Mouse (Mus musculus): ENCODE measurements around the gene Cttnbp2nl. TPM values are rescaled to one million over a fixed set of nuclear protein-coding genes. Genes with fewer than 3 reads are reported as not detected.

Cttnbp2nl gene
- polyA plus RNA-seq, 1 experiment from 2014 or later: 60.9 TPM

DNA sequence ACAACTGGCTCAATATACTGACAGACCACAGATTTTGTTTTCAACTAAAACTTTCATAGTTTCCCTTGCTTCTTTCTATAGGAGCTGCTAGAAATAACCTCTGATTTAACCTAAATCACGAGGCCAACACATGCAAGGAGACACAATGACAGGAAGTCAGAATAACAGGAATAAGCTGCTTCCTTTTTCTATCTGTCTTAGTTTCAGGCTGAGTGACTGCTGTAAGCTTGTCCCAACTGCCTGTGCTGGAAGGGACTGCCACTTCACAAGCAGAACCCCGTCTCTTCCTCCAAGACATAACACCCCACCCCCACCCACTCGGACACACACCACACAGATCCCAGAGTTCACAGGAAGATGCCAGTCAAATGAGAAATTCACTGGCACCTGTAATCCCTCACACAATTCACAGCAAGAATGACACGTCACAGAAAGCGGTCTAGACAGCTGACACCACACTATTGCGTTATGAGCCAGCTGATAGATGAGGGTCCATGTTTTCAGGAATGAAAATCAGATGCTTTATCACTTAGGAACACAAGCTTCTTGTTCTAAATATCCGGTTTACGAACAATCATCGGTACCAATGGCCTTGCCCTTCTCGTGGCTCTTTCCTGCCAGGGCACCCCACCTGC, 29.5 kb downstream of the Cttnbp2nl start:
- H3K27ac ChIP-seq: 0 out of 2 replicates have a peak overlapping the region, but pooled peaks have one; percentile 9
- peaks cover 4% of the 10 kb centered on the region; the same call in 1 of the 2 replicates for H3K36me3 ChIP-seq (replicated peaks)
- 86% methylated on average over 10 of the region's 10 CpGs for WGBS
- no peaks in the 10 kb centered on the region for H3K9me3 ChIP-seq
- no peaks in the 10 kb centered on the region for H3K27me3 ChIP-seq (replicated peaks)
- no peak for ATAC-seq (replicated peaks)
- no peaks in the 10 kb centered on the region for H3K4me1 ChIP-seq
- H3K9ac ChIP-seq: no peak overlapping the region
- H3K4me3 ChIP-seq: no peak overlapping the region
- no peak overlapping the region for H3K4me2 ChIP-seq

DNA sequence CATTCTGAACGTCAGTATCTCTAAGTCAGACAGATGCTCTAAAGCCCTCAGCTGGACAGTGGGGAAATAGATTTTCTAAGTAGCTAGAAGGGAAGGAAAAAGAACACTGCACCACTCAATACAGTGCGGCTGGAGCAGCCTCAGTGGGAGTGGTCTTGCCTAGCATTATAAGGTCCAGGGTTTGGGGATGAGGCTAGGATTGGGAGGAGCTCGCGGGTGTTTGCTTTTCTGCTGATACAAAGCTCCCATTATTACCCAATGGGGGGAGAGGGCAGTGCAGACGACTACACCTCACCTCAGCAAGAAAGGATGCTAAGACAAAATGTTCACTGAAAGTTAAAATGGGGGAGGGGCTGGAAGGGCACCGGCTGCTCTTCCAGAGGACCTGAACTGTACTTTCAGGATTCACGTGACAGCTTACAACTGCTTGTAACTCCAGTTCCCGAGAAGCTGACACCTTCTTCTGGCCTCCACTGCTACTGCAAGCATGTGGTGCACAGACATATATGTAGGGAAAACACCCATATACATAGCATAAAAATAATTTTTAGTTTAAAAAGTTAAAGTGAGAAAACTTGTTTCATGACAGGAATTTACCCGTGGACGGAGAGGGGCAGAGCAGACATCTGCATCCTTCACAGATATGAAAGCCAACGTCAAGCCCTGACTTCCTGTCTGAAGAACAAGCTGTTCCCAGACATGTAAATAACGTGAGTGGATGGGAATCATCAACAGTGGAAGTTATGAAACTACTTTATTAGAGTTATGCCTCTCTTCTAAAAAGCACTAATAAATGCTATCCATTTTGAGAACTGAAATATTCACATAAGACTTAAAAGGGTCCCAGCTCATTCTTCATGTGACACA, 32.9 kb downstream of the Cttnbp2nl start:
- H3K27me3 ChIP-seq (replicated peaks): no peaks in the 10 kb centered on the region
- H3K9me3 ChIP-seq: no peaks in the 10 kb centered on the region
- no peak for ATAC-seq (replicated peaks)
- H3K9ac ChIP-seq: no peak overlapping the region
- H3K4me3 ChIP-seq: no peak overlapping the region
- H3K4me1 ChIP-seq: no peaks in the 10 kb centered on the region
- WGBS: 64% methylated on average over 12 of the region's 12 CpGs
- no peak overlapping the region for H3K4me2 ChIP-seq
- H3K27ac ChIP-seq: no peak overlapping the region
- no peaks in the 10 kb centered on the region for H3K36me3 ChIP-seq (replicated peaks)

DNA sequence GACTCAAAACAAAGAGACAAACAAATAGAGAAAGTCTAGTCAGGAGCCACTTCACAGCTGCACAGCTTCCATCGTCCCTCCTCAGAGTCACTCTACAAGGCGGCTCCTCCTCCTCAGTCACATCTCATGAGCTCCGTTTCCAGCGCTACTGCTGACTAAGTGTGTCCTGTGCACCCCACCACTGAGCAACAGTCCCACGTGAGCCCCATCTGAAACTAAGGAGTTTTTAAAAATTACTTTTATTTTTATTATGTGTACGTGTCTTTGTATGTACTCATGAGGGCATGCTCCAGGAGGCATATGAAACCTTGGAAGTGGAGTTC, 34.2 kb downstream of the Cttnbp2nl start:
- ATAC-seq (replicated peaks): no peak
- Histone ChIP-seq H3K4me2 (no peak overlapping the region), H3K4me1 (no peaks in the 10 kb centered on the region), H3K4me3 (no peak overlapping the region), H3K9ac (no peak overlapping the region), H3K9me3 (no peaks in the 10 kb centered on the region), H3K36me3 (replicated peaks) (no peaks in the 10 kb centered on the region), H3K27ac (peak overlapping the region; percentile 11; the same call in 1 of the 2 replicates), H3K27me3 (replicated peaks) (no peaks in the 10 kb centered on the region)
- WGBS: 93% methylated on average over 6 of the region's 6 CpGs

- no peaks in the 10 kb centered on the region for H3K4me1 ChIP-seq
- peak overlapping the region; percentile 11; the same call in 1 of the 2 replicates for H3K27ac ChIP-seq
- H3K9ac ChIP-seq: no peak overlapping the region
- no peak overlapping the region for H3K4me2 ChIP-seq
- no peaks in the 10 kb centered on the region for H3K27me3 ChIP-seq (replicated peaks)
- no peaks in the 10 kb centered on the region for H3K36me3 ChIP-seq (replicated peaks)
- H3K9me3 ChIP-seq: no peaks in the 10 kb centered on the region
- no peak overlapping the region for H3K4me3 ChIP-seq
- no peak for ATAC-seq (replicated peaks)
- WGBS: 88% methylated on average over 10 of the region's 10 CpGs
Observed at GRCm38 (mm10) chr3:105018085-105018782, 34.7 kb downstream of the Cttnbp2nl start.

DNA sequence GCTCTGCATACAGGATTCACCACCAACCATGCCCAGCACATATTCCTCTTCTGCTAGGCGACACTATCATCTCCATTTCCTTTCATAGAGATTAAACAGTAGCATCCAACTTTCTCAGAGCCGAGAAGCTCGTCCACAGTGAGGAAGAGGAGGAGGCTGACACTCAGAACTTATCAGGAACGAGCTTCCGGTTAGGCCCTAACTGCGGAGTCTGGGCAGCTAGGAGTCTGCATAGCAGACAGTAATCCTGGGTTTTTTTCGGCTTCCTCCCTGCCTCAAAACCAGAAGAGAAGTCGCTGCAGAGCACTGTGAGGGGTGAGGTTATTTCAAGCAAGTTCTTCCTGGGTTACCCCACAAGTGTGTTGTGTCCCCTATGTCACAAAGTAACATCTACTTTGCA, 35.6 kb downstream of the Cttnbp2nl start:
- H3K27ac ChIP-seq: no peak overlapping the region
- no peaks in the 10 kb centered on the region for H3K4me1 ChIP-seq
- H3K4me2 ChIP-seq: no peak overlapping the region
- no peaks in the 10 kb centered on the region for H3K36me3 ChIP-seq (replicated peaks)
- ATAC-seq (replicated peaks): no peak
- H3K4me3 ChIP-seq: no peak overlapping the region
- no peaks in the 10 kb centered on the region for H3K9me3 ChIP-seq
- 90% methylated on average over 8 of the region's 8 CpGs for WGBS
- H3K9ac ChIP-seq: no peak overlapping the region
- no peaks in the 10 kb centered on the region for H3K27me3 ChIP-seq (replicated peaks)

- ATAC-seq (replicated peaks): no peak
- no peak overlapping the region for H3K9ac ChIP-seq
- no peak overlapping the region for H3K27ac ChIP-seq
- no peak overlapping the region for H3K4me3 ChIP-seq
- no peaks in the 10 kb centered on the region for H3K9me3 ChIP-seq
- no peak overlapping the region for H3K4me2 ChIP-seq
- 80% methylated on average over 7 of the region's 7 CpGs for WGBS
- no peaks in the 10 kb centered on the region for H3K4me1 ChIP-seq
- no peaks in the 10 kb centered on the region for H3K36me3 ChIP-seq (replicated peaks)
- no peaks in the 10 kb centered on the region for H3K27me3 ChIP-seq (replicated peaks)
Observed at GRCm38 (mm10) chr3:105016204-105016603, 36.7 kb downstream of the Cttnbp2nl start.

GRCm38 (mm10) chr3:105014908-105015307, 38.0 kb downstream of the Cttnbp2nl start:
- H3K4me1 ChIP-seq: no peaks in the 10 kb centered on the region
- no peak overlapping the region for H3K4me3 ChIP-seq
- no peak for ATAC-seq (replicated peaks)
- peaks cover 6% of the 10 kb centered on the region for H3K36me3 ChIP-seq (replicated peaks)
- H3K9ac ChIP-seq: no peak overlapping the region
- no peaks in the 10 kb centered on the region for H3K9me3 ChIP-seq
- no peaks in the 10 kb centered on the region for H3K27me3 ChIP-seq (replicated peaks)
- WGBS: 88% methylated on average over 2 of the region's 2 CpGs
- no peak overlapping the region for H3K27ac ChIP-seq
- H3K4me2 ChIP-seq: no peak overlapping the region

DNA sequence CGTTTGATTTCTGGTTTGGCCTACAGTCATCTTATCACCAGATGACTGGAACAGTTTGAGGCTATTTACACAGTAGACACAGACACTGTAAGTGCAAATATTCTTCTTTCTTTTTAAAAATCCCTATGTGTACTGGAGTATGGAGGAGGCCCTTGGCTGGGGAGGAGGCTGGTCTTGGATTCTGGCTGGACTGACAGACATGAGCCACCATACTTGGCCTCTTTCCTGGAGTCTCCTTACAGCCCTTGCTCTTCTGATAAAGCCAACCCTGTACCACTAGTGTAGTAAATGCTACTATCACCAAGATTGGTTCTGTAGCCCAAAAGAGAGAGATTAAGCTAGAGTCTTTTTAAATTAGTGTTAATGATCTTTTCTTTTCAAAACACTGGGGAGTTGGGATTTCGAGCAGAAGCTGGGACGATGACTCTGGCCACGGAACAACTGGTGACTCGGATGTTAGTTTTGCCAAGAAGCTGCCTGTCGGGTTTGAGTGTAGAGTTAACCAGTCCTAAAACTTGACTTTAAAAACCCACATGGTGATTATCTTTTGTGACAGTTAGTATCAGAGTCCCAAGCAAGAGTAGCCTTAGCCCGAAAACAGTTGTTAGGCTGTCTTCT, 40.1 kb downstream of the Cttnbp2nl start:
- Histone ChIP-seq H3K36me3 (replicated peaks) (peaks cover 11% of the 10 kb centered on the region), H3K4me1 (no peaks in the 10 kb centered on the region)
- WGBS: 92% methylated on average over 7 of the region's 7 CpGs

DNA sequence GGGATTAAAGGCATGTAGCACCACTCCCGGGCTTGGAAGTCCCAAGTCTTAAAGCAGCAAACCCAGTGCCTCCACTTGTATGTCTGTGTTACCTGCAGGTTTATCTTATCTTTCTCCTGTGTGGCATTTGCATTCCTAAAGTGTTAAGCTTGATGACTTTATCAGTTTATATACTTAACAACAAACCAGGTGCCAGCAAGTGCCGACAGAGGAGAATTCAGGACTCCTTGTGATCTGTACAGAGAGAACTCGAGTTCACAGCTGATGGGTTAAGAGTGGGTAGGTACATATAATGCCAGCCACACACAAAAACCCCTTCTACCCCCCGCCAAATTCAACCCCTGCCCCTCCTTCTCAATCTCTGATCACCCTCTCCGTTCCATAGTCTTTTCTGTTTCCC, 41.1 kb downstream of the Cttnbp2nl start:
- Histone ChIP-seq H3K27me3 (replicated peaks) (no peaks in the 10 kb centered on the region), H3K4me2 (no peak overlapping the region), H3K9me3 (no peaks in the 10 kb centered on the region), H3K9ac (no peak overlapping the region), H3K4me1 (no peaks in the 10 kb centered on the region), H3K27ac (no peak overlapping the region), H3K36me3 (replicated peaks) (peaks cover 20% of the 10 kb centered on the region), H3K4me3 (no peak overlapping the region)
- no peak for ATAC-seq (replicated peaks)
- 88% methylated on average over 5 of the region's 5 CpGs for WGBS

More for the DNA sequence above, 40.1 kb downstream of the Cttnbp2nl start:
- no peak for ATAC-seq (replicated peaks)
- no peak overlapping the region for H3K9ac ChIP-seq
- no peaks in the 10 kb centered on the region for H3K9me3 ChIP-seq
- H3K4me3 ChIP-seq: no peak overlapping the region
- H3K27me3 ChIP-seq (replicated peaks): no peaks in the 10 kb centered on the region
- H3K27ac ChIP-seq: no peak overlapping the region
- no peak overlapping the region for H3K4me2 ChIP-seq

DNA sequence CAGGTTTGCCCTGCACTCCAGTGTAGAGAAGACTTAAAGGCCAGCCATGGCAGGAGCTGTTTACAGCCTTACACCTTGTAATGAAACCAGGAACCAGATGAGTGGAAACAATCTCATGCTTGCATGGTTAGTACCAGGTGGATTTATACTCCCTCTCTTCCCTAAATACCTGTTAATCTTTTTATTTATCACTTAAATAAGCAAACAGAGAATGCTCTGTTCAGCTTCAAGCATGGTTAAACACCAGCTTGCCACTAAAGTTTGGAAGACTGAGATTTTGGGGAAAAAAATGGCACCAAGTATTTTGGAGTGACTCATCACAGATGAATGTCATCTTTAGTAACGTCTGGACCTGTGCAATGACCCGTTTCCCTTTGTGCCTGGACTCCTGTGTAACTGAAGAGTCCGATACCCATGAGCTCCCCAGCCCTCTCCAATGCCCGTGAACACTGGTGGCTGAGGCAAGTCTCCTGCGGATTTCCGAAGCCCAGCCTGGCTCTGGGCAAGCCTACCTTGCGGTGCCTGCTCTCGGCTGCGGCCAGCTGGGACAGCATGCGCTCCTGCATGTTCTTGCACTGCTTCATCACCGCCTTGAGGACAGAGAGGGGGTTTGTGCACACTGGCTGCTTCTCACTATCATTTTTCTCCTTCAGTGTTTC, 42.1 kb downstream of the Cttnbp2nl start:
- Histone ChIP-seq H3K4me3 (no peak overlapping the region), H3K27me3 (replicated peaks) (no peaks in the 10 kb centered on the region), H3K4me2 (no peak overlapping the region), H3K4me1 (no peaks in the 10 kb centered on the region), H3K9ac (no peak overlapping the region), H3K36me3 (replicated peaks) (peaks cover 20% of the 10 kb centered on the region), H3K27ac (no peak overlapping the region), H3K9me3 (no peaks in the 10 kb centered on the region)
- WGBS: 91% methylated on average over 11 of the region's 11 CpGs
- ATAC-seq (replicated peaks): no peak

DNA sequence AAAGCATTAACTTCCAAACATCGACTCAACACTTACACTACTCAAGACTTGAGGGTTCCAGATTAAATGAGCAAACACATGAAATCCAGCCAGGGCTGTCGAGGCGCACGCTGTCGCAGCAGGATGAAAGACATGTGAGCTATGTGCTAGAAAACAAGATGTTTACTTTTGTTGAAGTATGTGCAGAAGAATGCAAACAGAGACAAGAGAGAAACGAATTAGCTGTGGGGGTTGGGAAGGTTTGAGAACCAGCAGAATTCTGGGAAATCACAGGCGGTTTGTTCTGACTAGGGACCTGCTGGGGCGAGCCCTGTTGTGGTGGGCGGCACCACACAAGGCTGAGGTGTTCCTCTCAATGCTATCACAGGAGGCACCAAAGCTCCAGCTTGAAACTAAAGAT, 44.9 kb downstream of the Cttnbp2nl start:
- no peak for ATAC-seq (replicated peaks)
- WGBS: 89% methylated on average over 9 of the region's 9 CpGs

DNA sequence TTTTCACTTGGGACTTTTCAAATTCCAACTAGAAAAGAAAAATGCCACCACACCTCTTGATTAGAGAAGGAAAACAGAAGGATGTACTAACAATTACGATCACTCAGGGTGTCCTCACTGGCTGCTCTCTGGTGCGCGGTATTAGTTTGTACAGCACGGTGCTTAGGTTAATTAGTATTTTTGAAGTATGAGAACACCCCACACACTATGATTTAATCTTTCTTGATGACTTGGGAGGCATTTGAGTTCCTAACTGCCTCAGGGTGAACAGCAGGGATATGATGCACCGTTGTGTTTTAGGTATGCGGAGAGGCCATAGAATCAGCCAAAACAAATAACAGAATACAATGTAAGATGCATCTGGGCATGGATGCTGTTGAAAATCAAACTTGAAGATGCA, 46.8 kb downstream of the Cttnbp2nl start:
- H3K4me3 ChIP-seq: no peak overlapping the region
- 91% methylated on average over 6 of the region's 6 CpGs for WGBS
- no peaks in the 10 kb centered on the region for H3K27me3 ChIP-seq (replicated peaks)
- no peak overlapping the region for H3K27ac ChIP-seq
- no peak overlapping the region for H3K9ac ChIP-seq
- H3K4me2 ChIP-seq: no peak overlapping the region
- H3K4me1 ChIP-seq: peaks cover 23% of the 10 kb centered on the region
- no peaks in the 10 kb centered on the region for H3K9me3 ChIP-seq
- peaks cover 46% of the 10 kb centered on the region for H3K36me3 ChIP-seq (replicated peaks)
- no peak for ATAC-seq (replicated peaks)

More for the DNA sequence above, 44.9 kb downstream of the Cttnbp2nl start:
- Histone ChIP-seq H3K4me1 (peaks cover 19% of the 10 kb centered on the region), H3K9me3 (no peaks in the 10 kb centered on the region), H3K27ac (no peak overlapping the region), H3K36me3 (replicated peaks) (peaks cover 38% of the 10 kb centered on the region), H3K9ac (no peak overlapping the region), H3K27me3 (replicated peaks) (no peaks in the 10 kb centered on the region), H3K4me3 (no peak overlapping the region), H3K4me2 (no peak overlapping the region)
